Mouse (Mus musculus): ENCODE data around the gene Tril.

Tril gene

DNA sequence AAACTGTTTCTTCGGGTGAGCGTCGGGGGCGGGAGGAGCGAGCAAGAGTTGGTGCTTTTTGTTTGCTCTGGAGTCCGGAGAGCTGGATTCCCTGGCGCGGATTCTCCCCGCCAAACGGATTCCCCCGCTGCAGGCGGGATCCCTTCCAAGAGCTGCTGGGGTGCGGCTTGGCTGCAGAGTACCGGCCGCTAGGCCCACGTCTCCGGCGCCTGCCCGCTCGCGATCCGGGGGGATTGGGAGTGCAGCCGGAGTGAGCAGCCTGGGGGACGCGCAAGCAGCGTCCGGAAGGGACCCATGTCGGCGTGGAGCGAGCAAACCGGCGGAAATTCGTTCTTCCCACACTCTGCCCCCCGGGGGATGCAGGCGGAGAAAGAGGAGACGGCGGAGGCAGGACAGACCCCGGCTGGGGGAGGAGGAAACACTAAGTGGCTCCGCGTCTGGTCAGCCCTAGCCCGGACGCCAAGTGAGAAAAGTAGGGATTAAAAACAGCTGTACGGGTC, at the start of gene Tril:
Gene Tril (minus strand): TSS at position 345 of the 500 bp plus-strand sequence.
- in situ Hi-C loops (cut with MboI, MseI) = no loop called here

DNA sequence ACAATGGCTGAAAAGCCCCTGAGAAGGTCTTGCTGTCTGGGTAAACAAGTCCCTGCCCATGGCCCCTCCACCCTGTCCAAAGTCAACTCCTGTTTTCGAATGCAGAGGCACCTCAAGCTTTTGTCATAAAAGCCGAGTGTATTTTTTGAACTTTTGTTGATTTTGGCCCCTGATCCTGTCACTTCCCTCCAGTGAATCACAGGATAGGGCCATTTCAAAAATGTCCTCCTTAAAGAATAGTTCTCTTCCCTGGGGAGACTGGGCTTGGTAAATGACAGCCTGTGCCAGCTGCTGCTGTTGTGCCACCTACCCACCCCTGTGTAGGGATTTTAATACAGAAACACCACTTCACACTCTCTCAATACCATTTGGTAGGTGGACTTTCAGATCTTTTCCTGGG, 42.4 kb upstream of the Tril start:
- in situ Hi-C loops (cut with MboI, MseI) = no loop called here

- in situ Hi-C loops (cut with MboI, MseI) = no loop called here
Observed at GRCm38 (mm10) chr6:53859106-53859505, 38.5 kb upstream of the Tril start.

DNA sequence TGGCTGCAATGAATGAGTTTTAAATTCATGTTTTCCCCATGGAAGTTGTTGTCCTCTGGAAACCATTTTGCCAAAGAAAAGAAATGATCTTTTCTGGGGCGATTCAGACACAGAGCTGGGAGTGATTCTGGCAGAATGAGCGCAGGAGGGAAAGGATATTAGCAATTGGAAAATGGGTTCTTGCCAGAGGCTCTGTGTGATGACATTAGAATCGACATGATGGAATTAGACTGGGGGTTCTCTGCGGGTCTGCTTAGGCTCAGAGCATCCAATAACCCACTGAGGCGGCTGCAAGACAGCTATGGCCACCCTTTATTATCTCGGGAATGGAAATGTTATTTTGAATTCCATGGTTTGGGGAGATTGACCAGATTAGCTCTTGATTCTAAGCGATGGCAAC, 37.2 kb upstream of the Tril start:
- in situ Hi-C loops (cut with MboI, MseI) = no loop called here

DNA sequence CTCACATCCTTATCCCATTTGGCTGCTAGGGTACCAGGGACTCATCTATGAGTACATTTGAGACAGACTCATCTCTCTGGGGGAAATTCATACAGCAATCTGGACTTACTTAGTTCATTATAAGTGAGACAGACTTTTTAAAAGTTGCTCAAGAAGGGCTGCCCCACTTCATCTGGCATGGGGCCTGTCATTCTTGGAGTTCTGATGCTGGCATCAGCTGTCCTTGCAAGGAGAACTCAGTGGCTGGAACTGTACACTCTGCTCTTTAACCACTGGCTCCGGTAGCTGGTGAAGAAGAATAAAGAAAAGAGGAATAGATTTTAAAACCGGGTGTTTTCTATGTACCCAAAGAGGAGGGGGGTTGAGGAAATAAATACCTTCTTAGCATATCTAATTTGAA, 36.1 kb upstream of the Tril start:
- in situ Hi-C loops (cut with MboI, MseI) = no loop called here

- in situ Hi-C loops (cut with MboI, MseI) = no loop called here
Observed at GRCm38 (mm10) chr6:53854971-53855856, 34.6 kb upstream of the Tril start.

- in situ Hi-C loops (cut with MboI, MseI) = no loop called here
Observed at GRCm38 (mm10) chr6:53854226-53854625, 33.6 kb upstream of the Tril start.

- in situ Hi-C loops (cut with MboI, MseI) = no loop called here
Observed at GRCm38 (mm10) chr6:53853546-53853945, 32.9 kb upstream of the Tril start.

DNA sequence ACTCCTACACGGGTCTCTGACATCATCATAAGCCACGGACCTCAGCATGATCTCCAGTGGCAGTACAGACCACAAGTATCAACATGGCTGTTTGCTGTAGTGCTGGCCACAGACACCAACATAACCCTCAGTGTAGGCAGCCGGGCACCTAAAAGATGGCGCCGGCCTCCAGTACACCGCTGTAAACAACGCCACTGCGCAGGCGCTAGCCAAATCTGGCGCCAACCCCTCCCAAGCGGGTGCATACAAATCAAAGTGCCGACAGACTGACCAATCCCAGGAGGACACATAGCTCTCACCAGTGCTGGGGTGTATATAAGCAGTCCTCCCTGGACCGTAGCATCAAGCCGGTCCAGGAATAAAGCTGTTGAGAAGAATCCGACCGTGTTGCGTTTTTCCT, 24.0 kb upstream of the Tril start:
- in situ Hi-C loops (cut with MboI, MseI) = no loop called here

- in situ Hi-C loops (cut with MboI, MseI) = no loop called here
Observed at GRCm38 (mm10) chr6:53825213-53825612, 4.6 kb upstream of the Tril start.

DNA sequence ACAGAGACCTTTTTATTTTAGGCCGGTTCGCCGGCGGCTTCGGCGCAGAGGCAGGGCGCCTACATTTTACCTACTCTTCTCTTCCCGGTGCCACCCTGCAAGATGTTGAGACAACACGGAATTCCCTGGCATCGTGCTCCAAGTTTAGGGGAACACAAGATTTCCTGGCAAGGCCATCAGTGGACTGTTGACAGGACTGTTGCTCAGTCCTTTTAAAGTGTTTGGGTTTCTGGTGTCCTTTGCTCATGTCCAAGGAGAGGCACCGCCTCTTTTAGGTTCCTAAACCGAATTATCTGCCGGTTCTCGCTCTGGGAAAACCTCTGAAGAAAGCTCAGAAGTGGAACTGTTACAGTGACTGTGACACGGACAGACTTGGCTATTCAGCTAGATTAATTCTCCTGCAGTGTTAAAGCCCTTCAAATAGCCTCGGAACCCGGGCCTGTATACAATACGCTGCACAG, 441 bp upstream of the Tril start:
- in situ Hi-C loops (cut with MboI, MseI) = no loop called here

DNA sequence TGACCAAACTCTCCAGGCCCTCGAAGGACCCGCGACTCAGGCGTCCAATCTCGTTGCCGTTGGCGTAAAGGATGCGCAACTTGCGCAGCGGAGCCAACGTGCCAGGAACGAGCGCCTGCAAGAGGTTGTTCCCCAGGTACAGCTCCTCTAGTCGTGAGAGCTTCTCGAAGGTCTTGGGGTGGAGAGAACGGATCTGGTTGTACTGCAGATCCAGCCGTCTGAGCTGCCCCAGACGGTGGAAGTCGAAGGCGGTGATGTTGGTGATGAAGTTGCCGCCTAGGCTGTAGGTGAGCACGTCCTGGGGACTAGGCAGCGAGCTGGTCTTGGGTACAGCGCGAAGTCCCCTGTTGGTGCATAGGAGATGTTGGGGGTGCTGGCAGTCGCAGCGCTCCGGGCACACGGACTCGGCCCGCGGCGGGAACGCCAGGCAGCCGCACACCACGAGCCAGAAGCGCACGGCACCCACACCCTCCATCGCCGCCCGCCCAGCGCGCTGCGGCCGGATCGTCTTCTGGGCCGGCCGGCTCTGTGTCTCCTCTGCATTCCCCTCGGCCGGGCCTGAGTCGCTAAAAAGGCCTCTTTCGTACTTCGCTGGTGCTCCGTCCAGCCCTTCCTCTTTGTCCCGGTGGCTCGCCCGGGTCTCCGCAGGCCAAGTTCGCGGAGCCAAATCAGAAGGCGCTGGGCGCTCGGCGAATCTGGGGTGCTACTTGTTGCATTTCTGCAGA, 707 bp downstream of the Tril start:
- in situ Hi-C loops (cut with MboI, MseI) = no loop called here

GRCm38 (mm10) chr6:53818732-53819661, 1.6 kb downstream of the Tril start:
- in situ Hi-C loops (cut with MboI, MseI) = no loop called here

GRCm38 (mm10) chr6:53818264-53818731, 2.3 kb downstream of the Tril start:
- in situ Hi-C loops (cut with MboI, MseI) = no loop called here

GRCm38 (mm10) chr6:53817763-53818174, 2.9 kb downstream of the Tril start:
- in situ Hi-C loops (cut with MboI, MseI) = no loop called here

DNA sequence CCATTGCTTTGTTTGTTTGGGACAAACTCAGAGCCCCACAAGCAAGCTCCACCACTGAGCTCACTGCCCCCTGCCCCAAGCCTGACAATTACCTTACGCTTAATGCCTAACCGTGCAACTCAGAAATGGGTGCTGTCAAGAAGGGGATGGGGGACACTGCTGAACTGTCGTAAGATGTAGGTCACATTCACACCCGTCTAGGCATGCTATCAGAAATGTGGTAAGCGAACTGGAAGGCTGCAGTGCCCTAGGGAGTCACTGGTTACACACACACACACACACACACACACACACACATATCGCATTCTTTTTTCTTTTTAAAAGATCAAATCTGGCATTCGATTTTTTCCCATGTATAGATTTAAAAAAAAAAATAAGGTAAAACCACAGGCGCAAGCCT, 4.0 kb downstream of the Tril start:
- in situ Hi-C loops (cut with MboI, MseI) = no loop called here

DNA sequence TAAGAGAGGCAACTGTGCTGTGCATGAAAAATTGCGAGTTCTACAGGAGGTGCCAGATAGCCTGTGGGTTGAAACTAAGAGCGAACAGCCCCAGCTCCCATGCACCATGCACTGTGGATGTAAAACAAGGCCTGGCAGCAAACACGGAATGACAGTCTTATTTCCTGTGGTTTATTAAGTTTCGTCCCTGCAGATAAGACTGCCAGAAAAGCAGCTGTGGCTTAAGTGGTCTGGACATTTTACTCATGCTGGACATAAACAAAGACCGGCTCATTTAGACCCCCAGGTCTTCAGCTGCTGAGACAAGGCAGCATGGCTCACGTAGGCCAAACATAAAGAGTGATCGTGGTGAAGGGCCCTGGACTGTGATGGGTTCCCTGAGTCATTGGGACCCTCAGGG, 4.9 kb downstream of the Tril start:
- in situ Hi-C loops (cut with MboI, MseI) = no loop called here

DNA sequence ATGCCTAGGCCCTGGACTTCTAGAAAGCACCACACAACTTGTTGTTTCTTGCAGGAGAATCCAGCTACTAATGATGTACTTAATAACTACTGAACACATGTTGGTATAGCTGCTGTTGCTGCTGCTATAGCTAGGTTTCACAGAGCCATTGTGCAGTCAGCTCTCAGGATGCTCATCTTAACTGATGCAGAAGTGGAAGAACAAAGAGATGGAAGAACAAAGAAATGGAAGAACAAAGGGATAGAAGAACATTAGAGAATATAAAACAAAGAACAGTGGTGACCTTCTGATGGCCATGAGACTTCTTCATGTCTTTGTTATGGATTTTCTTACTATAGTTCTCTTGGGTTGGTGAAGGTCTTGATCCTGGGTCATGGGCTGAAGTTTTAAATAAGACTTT, 6.4 kb downstream of the Tril start:
- in situ Hi-C loops (cut with MboI, MseI) = no loop called here

- in situ Hi-C loops (cut with MboI, MseI) = no loop called here
Observed at GRCm38 (mm10) chr6:53812242-53812641, 8.4 kb downstream of the Tril start.

GRCm38 (mm10) chr6:53808801-53809200, 11.8 kb downstream of the Tril start:
- in situ Hi-C loops (cut with MboI, MseI) = no loop called here

DNA sequence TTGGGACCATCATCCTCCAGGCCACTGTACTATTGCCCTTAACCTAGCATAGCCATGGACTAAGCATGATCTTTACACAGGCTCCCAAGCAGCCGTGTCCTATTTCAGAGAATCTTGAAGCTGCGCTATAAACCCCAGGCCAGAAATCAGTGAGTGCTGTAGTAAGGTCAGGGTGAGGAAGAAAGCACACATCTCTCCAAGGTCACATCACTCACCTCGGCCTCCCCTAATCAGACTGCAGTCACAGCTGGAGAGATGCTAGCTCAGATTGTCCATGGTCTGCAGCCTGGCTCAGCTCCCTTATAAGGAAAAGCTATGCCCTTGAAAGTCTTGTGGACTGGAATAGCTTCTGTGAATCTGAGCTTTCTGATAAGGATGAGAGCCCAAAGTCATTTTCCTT, 13.4 kb downstream of the Tril start:
- in situ Hi-C loops (cut with MboI, MseI) = no loop called here

Data from regulatory T cell (primary cell).